Mouse (Mus musculus): ENCODE results near the gene Lrrc28. TPM values are rescaled to one million over a fixed set of nuclear protein-coding genes. Genes with fewer than 3 reads are reported as not detected.

The Lrrc28 gene
- polyA plus RNA-seq, 1 experiment: 9.1 TPM

- Histone ChIP-seq H3K27me3 (ENCODE audit: control insufficient read depth, insufficient read depth, insufficient read length) (no peaks in the 10 kb centered on the region), H3K4me3 (ENCODE audit: insufficient read depth, poor library complexity, severe bottlenecking) (peak overlapping the region; percentile 72), H3K36me3 (ENCODE audit: control insufficient read depth, insufficient read depth) (no peaks in the 10 kb centered on the region), H3K79me2 (ENCODE audit: control insufficient read depth, insufficient read depth) (peaks cover 29% of the 10 kb centered on the region), H3ac (ENCODE audit: control insufficient read depth, insufficient read length, low read depth) (peak overlapping the region; percentile 92), H3K79me3 (ENCODE audit: low read depth) (peaks cover 13% of the 10 kb centered on the region)
- no peak for TF ChIP-seq MAX (IDR thresholded peaks at IDR 0.05)
- no peak for TF ChIP-seq MYOG (IDR thresholded peaks at IDR 0.05; ENCODE audit: control insufficient read depth, extremely low read depth, insufficient read length)
- TF ChIP-seq CEBPB (IDR thresholded peaks at IDR 0.05; ENCODE audit: low read depth): no peak
- TF ChIP-seq MYOD1 (IDR thresholded peaks at IDR 0.05; ENCODE audit: control insufficient read depth, insufficient read length, low read depth): no peak
- no peak for TF ChIP-seq FOSL1 (IDR thresholded peaks at IDR 0.05; ENCODE audit: insufficient read depth, low read length, poor library complexity, severe bottlenecking)
- no peak for TF ChIP-seq CTCF (IDR thresholded peaks at IDR 0.05; ENCODE audit: control insufficient read depth, insufficient read depth, insufficient read length)
- TF ChIP-seq USF1 (IDR thresholded peaks at IDR 0.05; ENCODE audit: low read depth): no peak
Measured at GRCm38 (mm10) chr7:67645681-67646014, 580 bp upstream of the Lrrc28 start.

- H3K36me3 ChIP-seq (ENCODE audit: control insufficient read depth, insufficient read depth): no peaks in the 10 kb centered on the region
- H3K79me3 ChIP-seq (ENCODE audit: low read depth): peaks cover 7% of the 10 kb centered on the region
- peak overlapping the region; percentile 72 for H3K4me3 ChIP-seq (ENCODE audit: insufficient read depth, poor library complexity, severe bottlenecking)
- no peaks in the 10 kb centered on the region for H3K27me3 ChIP-seq (ENCODE audit: control insufficient read depth, insufficient read depth, insufficient read length)
- TF ChIP-seq MYOD1 (IDR thresholded peaks at IDR 0.05; ENCODE audit: control insufficient read depth, insufficient read length, low read depth) (no peak), CTCF (IDR thresholded peaks at IDR 0.05; ENCODE audit: control insufficient read depth, insufficient read depth, insufficient read length) (no peak), MAX (IDR thresholded peaks at IDR 0.05) (no peak), MYOG (IDR thresholded peaks at IDR 0.05; ENCODE audit: control insufficient read depth, extremely low read depth, insufficient read length) (no peak), CEBPB (IDR thresholded peaks at IDR 0.05; ENCODE audit: low read depth) (no peak), USF1 (IDR thresholded peaks at IDR 0.05; ENCODE audit: low read depth) (no peak), FOSL1 (IDR thresholded peaks at IDR 0.05; ENCODE audit: insufficient read depth, low read length, poor library complexity, severe bottlenecking) (no peak)
- no peak overlapping the region for H3ac ChIP-seq (ENCODE audit: control insufficient read depth, insufficient read length, low read depth)
- peaks cover 18% of the 10 kb centered on the region for H3K79me2 ChIP-seq (ENCODE audit: control insufficient read depth, insufficient read depth)
Measured at GRCm38 (mm10) chr7:67644291-67644690, 777 bp downstream of the Lrrc28 start.

- Histone ChIP-seq H3K79me2 (ENCODE audit: control insufficient read depth, insufficient read depth) (peaks cover 5% of the 10 kb centered on the region), H3K27me3 (ENCODE audit: control insufficient read depth, insufficient read depth, insufficient read length) (no peaks in the 10 kb centered on the region), H3K36me3 (ENCODE audit: control insufficient read depth, insufficient read depth) (no peaks in the 10 kb centered on the region), H3K4me3 (ENCODE audit: insufficient read depth, poor library complexity, severe bottlenecking) (no peak overlapping the region), H3ac (ENCODE audit: control insufficient read depth, insufficient read length, low read depth) (no peak overlapping the region), H3K79me3 (ENCODE audit: low read depth) (peaks cover 1% of the 10 kb centered on the region)
- TF ChIP-seq MYOD1 (IDR thresholded peaks at IDR 0.05; ENCODE audit: control insufficient read depth, insufficient read length, low read depth) (no peak), FOSL1 (IDR thresholded peaks at IDR 0.05; ENCODE audit: insufficient read depth, low read length, poor library complexity, severe bottlenecking) (no peak), USF1 (IDR thresholded peaks at IDR 0.05; ENCODE audit: low read depth) (no peak), MAX (IDR thresholded peaks at IDR 0.05) (no peak), MYOG (IDR thresholded peaks at IDR 0.05; ENCODE audit: control insufficient read depth, extremely low read depth, insufficient read length) (no peak), CTCF (IDR thresholded peaks at IDR 0.05; ENCODE audit: control insufficient read depth, insufficient read depth, insufficient read length) (no peak), CEBPB (IDR thresholded peaks at IDR 0.05; ENCODE audit: low read depth) (no peak)
Measured at GRCm38 (mm10) chr7:67642955-67643354, 2.1 kb downstream of the Lrrc28 start.

GRCm38 (mm10) chr7:67639006-67639405 is 6.1 kb downstream of the Lrrc28 start:
- TF ChIP-seq MAX (IDR thresholded peaks at IDR 0.05) (no peak), CEBPB (IDR thresholded peaks at IDR 0.05; ENCODE audit: low read depth) (no peak), USF1 (IDR thresholded peaks at IDR 0.05; ENCODE audit: low read depth) (no peak), FOSL1 (IDR thresholded peaks at IDR 0.05; ENCODE audit: insufficient read depth, low read length, poor library complexity, severe bottlenecking) (no peak), CTCF (IDR thresholded peaks at IDR 0.05; ENCODE audit: control insufficient read depth, insufficient read depth, insufficient read length) (no peak), MYOD1 (IDR thresholded peaks at IDR 0.05; ENCODE audit: control insufficient read depth, insufficient read length, low read depth) (no peak), MYOG (IDR thresholded peaks at IDR 0.05; ENCODE audit: control insufficient read depth, extremely low read depth, insufficient read length) (no peak)
- H3K36me3 ChIP-seq (ENCODE audit: control insufficient read depth, insufficient read depth): no peaks in the 10 kb centered on the region
- no peaks in the 10 kb centered on the region for H3K79me2 ChIP-seq (ENCODE audit: control insufficient read depth, insufficient read depth)
- H3K27me3 ChIP-seq (ENCODE audit: control insufficient read depth, insufficient read depth, insufficient read length): no peaks in the 10 kb centered on the region
- no peak overlapping the region for H3ac ChIP-seq (ENCODE audit: control insufficient read depth, insufficient read length, low read depth)
- no peak overlapping the region for H3K4me3 ChIP-seq (ENCODE audit: insufficient read depth, poor library complexity, severe bottlenecking)
- no peaks in the 10 kb centered on the region for H3K79me3 ChIP-seq (ENCODE audit: low read depth)

GRCm38 (mm10) chr7:67636161-67636560 is 8.9 kb downstream of the Lrrc28 start:
- H3K79me3 ChIP-seq (ENCODE audit: low read depth): no peaks in the 10 kb centered on the region
- no peak overlapping the region for H3K4me3 ChIP-seq (ENCODE audit: insufficient read depth, poor library complexity, severe bottlenecking)
- no peaks in the 10 kb centered on the region for H3K27me3 ChIP-seq (ENCODE audit: control insufficient read depth, insufficient read depth, insufficient read length)
- H3ac ChIP-seq (ENCODE audit: control insufficient read depth, insufficient read length, low read depth): no peak overlapping the region
- no peaks in the 10 kb centered on the region for H3K79me2 ChIP-seq (ENCODE audit: control insufficient read depth, insufficient read depth)
- TF ChIP-seq CEBPB (IDR thresholded peaks at IDR 0.05; ENCODE audit: low read depth) (no peak), MAX (IDR thresholded peaks at IDR 0.05) (no peak), MYOD1 (IDR thresholded peaks at IDR 0.05; ENCODE audit: control insufficient read depth, insufficient read length, low read depth) (no peak), CTCF (IDR thresholded peaks at IDR 0.05; ENCODE audit: control insufficient read depth, insufficient read depth, insufficient read length) (no peak), FOSL1 (IDR thresholded peaks at IDR 0.05; ENCODE audit: insufficient read depth, low read length, poor library complexity, severe bottlenecking) (no peak)
- no peaks in the 10 kb centered on the region for H3K36me3 ChIP-seq (ENCODE audit: control insufficient read depth, insufficient read depth)

GRCm38 (mm10) chr7:67634210-67634609 is 10.9 kb downstream of the Lrrc28 start:
- Histone ChIP-seq H3K79me2 (ENCODE audit: control insufficient read depth, insufficient read depth) (no peaks in the 10 kb centered on the region), H3K79me3 (ENCODE audit: low read depth) (no peaks in the 10 kb centered on the region), H3K36me3 (ENCODE audit: control insufficient read depth, insufficient read depth) (no peaks in the 10 kb centered on the region), H3K27me3 (ENCODE audit: control insufficient read depth, insufficient read depth, insufficient read length) (no peaks in the 10 kb centered on the region), H3K4me3 (ENCODE audit: insufficient read depth, poor library complexity, severe bottlenecking) (no peak overlapping the region), H3ac (ENCODE audit: control insufficient read depth, insufficient read length, low read depth) (no peak overlapping the region)
- TF ChIP-seq USF1 (IDR thresholded peaks at IDR 0.05; ENCODE audit: low read depth) (no peak), MYOG (IDR thresholded peaks at IDR 0.05; ENCODE audit: control insufficient read depth, extremely low read depth, insufficient read length) (no peak), MAX (IDR thresholded peaks at IDR 0.05) (no peak), CTCF (IDR thresholded peaks at IDR 0.05; ENCODE audit: control insufficient read depth, insufficient read depth, insufficient read length) (no peak), CEBPB (IDR thresholded peaks at IDR 0.05; ENCODE audit: low read depth) (no peak), MYOD1 (IDR thresholded peaks at IDR 0.05; ENCODE audit: control insufficient read depth, insufficient read length, low read depth) (no peak), FOSL1 (IDR thresholded peaks at IDR 0.05; ENCODE audit: insufficient read depth, low read length, poor library complexity, severe bottlenecking) (no peak)
